Comparison of ENCODE assay signal across 20 mouse cellular contexts in the genomic region with DNA sequence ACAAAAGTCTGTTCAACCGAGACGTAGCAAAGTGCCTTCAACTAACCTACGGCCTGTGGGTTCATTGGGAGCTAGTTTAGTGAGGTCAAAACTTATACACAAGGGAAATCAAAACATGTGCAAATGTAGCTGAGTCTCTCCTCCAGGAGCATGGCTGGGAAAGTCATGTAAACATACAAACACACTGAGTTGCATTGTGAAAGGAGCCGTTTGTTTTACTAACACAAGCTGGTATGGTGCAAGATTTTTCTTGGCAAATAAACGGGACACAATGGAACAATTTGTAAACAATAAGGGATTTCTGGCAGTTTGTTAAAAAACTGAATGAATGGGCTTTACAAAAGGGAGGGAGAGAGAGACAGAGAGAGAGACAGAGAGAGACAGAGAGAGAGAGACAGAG.
"Had no signal": no experiment of that assay in that cellular context is flagged by ENCODE, and none has a peak within 500 bp of the region (broad histone marks: within the 10 kb centered on the region; RNA-seq: fewer than 3 reads in every experiment).

No protein-coding gene starts in this region.

- H3K4me2 ChIP-seq: liver, embryonic 11.5 days; liver, embryonic 13.5 days; liver, embryonic 15.5 days; midbrain, embryonic 12.5 days; neural tube, embryonic 13.5 days; neural tube, embryonic 15.5 days had no signal

- H3K4me1 ChIP-seq: liver, embryonic 13.5 days; liver, embryonic 15.5 days; midbrain, embryonic 10.5 days; midbrain, embryonic 12.5 days; neural tube, embryonic 15.5 days had no signal

- H3K36me3 ChIP-seq: liver, embryonic 13.5 days; liver, embryonic 15.5 days; midbrain, embryonic 10.5 days; midbrain, embryonic 12.5 days; neural tube, embryonic 13.5 days; neural tube, embryonic 15.5 days had no signal

- H3K9me3 ChIP-seq: liver, embryonic 13.5 days; liver, embryonic 15.5 days; midbrain, embryonic 10.5 days; midbrain, embryonic 12.5 days; neural tube, embryonic 13.5 days; neural tube, embryonic 15.5 days had no signal

- ATAC-seq: liver, postnatal 0 days; midbrain, embryonic 16.5 days had no signal

- H3K9ac ChIP-seq: liver, embryonic 13.5 days; liver, embryonic 15.5 days; liver, postnatal 0 days; midbrain, embryonic 12.5 days; neural tube, embryonic 13.5 days; neural tube, embryonic 15.5 days had no signal

- H3K27ac ChIP-seq: liver, embryonic 13.5 days; liver, embryonic 15.5 days; midbrain, embryonic 10.5 days; midbrain, embryonic 12.5 days; neural tube, embryonic 13.5 days; neural tube, embryonic 15.5 days had no signal

- H3K4me3 ChIP-seq: liver, embryonic 13.5 days; liver, embryonic 15.5 days; midbrain, embryonic 10.5 days; midbrain, embryonic 12.5 days; myocyte; neural tube, embryonic 13.5 days; neural tube, embryonic 15.5 days had no signal

- DNase-seq: liver; liver, embryonic 13.5 days; liver, postnatal 0 days; midbrain, embryonic 14.5 days; retina, postnatal 1 day; right cerebral cortex, adult 18-20 months; right cerebral cortex, postnatal 25 days; right cerebral cortex, postnatal 4 days; spleen, adult 18-20 months; thymus, adult 18-20 months; thymus, postnatal 14 days; thymus, postnatal 36 days had no signal

- H3K27me3 ChIP-seq: liver, embryonic 13.5 days; liver, embryonic 15.5 days; midbrain, embryonic 12.5 days; neural tube, embryonic 13.5 days; neural tube, embryonic 15.5 days had no signal
